Mouse (Mus musculus): ENCODE data around the gene Slf2. TPM values are rescaled to one million over a fixed set of nuclear protein-coding genes. Genes with fewer than 3 reads are reported as not detected.
A peak's percentile ranks its signal among the peaks of the same experiment; 100 is the strongest.

Slf2 gene
- total and polyA plus RNA-seq, 3 experiments: 20.6 to 22.9 (median 22.6) TPM

DNA sequence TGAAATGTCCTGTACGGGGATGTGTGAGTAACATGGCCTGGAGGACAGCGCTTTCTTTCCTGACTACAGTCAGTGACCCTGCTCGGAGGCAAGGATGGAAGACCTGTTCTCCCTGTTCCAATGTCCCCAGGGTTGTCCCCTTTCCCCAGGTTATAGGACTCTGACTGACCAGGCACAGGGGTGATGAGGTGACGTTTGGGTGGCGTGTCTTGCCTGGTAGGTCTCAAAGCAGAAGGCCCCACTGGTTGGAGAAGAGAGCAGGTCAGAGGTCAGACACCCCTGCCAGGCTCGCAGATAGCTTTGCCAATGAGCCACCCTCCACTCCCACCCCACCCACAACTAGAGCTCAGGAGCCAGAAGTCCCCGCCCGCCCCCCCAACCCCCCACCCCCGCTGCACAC, 98.6 kb downstream of the Slf2 start:
- no peaks in the 10 kb centered on the region for H3K79me2 ChIP-seq (replicated peaks; ENCODE audit: control insufficient read depth, extremely low read depth, insufficient read depth, poor library complexity, severe bottlenecking)
- no peak for DNase-seq (ENCODE audit: extremely low read depth)
- dilution Hi-C loops (cut with MboI; ENCODE audit: extremely low pct_ligation_motif_present, extremely low pct_unique_long_range_greater_than_20kb, low sequenced_read_pairs): no loop called here
- H3K27me3 ChIP-seq (replicated peaks): peaks cover 46% of the 10 kb centered on the region
- H3K9ac ChIP-seq (ENCODE audit: insufficient read depth, low read depth): no peak overlapping the region
- H3K4me3 ChIP-seq (replicated peaks in 1 of 3; ENCODE audit: low read depth in 2 of 3, low read length in 2 of 3, poor library complexity in 1 of 3): no peak overlapping the region
- TF ChIP-seq TCF12 (IDR thresholded peaks at IDR 0.05; ENCODE audit: low read depth, low read length) (no peak), SMC3 (IDR thresholded peaks at IDR 0.05; ENCODE audit: low read depth, low read length) (no peak), MXI1 (IDR thresholded peaks at IDR 0.05; ENCODE audit: low read depth, low read length) (no peak), ZC3H11A (IDR thresholded peaks at IDR 0.05; ENCODE audit: low read depth, low read length) (no peak), JUN (IDR thresholded peaks at IDR 0.05; ENCODE audit: insufficient read depth, low read depth, low read length) (no peak), TBP (conservative IDR thresholded peaks at IDR 0.05; ENCODE audit: low read depth, low read length) (no peak), POLR2AphosphoS2 (IDR thresholded peaks at IDR 0.05; ENCODE audit: low read depth, low read length) (no peak), E2F4 (IDR thresholded peaks at IDR 0.05; ENCODE audit: insufficient replicate concordance, low read depth, low read length) (no peak)
- no peak overlapping the region for H3K4me2 ChIP-seq (ENCODE audit: insufficient read depth, low read depth, poor library complexity, severe bottlenecking)
- H3K4me1 ChIP-seq (ENCODE audit: control insufficient read depth in 1 of 2, insufficient read depth in 2 of 2): peaks cover 8 to 17% of the 10 kb centered on the region in 2 experiments
- H3K27ac ChIP-seq (ENCODE audit: insufficient read depth, low read depth): no peak overlapping the region
- in situ Hi-C loops (cut with MboI; ENCODE audit: low pct_ligation_motif_present, low pct_unique_long_range_greater_than_20kb, low sequenced_read_pairs): loop anchor here (25.0 kb wide), 1 partner anchor 442 kb away; no protein-coding TSS in a partner anchor
- H3K9me3 ChIP-seq (replicated peaks; ENCODE audit: low read length): no peaks in the 10 kb centered on the region
- peaks cover 0 to 19% of the 10 kb centered on the region in 2 experiments for H3K36me3 ChIP-seq (replicated peaks in 1 of 2; ENCODE audit: control insufficient read depth in 1 of 2, insufficient read depth in 1 of 2, low read length in 1 of 2)

DNA sequence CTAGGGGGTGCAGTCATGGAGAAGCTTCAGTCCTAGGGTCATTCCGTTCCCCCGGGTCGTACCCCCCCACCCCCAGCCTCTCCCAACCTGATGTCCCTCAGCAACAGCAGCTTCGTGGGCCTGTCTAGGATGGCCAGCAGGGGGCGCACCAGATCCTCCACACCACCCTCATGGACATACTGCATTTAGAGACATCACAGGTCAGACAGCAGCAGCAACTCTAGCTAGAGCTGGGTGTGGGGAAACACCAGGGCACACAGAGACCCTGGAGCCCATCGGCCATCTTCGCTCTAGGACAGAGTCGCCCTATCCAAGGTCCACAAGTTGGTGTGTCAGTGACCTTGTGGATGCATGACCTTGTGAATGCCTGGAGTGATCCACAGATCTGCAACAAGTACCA, 99.2 kb downstream of the Slf2 start:
- H3K36me3 ChIP-seq (replicated peaks in 1 of 2; ENCODE audit: control insufficient read depth in 1 of 2, insufficient read depth in 1 of 2, low read length in 1 of 2): peaks cover 0 to 15% of the 10 kb centered on the region in 2 experiments
- peak overlapping the region; percentile 17 to 49 (median 48) for H3K4me3 ChIP-seq (replicated peaks in 1 of 3; ENCODE audit: low read depth in 2 of 3, low read length in 2 of 3, poor library complexity in 1 of 3)
- in situ Hi-C loops (cut with MboI; ENCODE audit: low pct_ligation_motif_present, low pct_unique_long_range_greater_than_20kb, low sequenced_read_pairs) (loop anchor here (25.0 kb wide), 1 partner anchor 443 kb away; no protein-coding TSS in a partner anchor), dilution Hi-C loops (cut with MboI; ENCODE audit: extremely low pct_ligation_motif_present, extremely low pct_unique_long_range_greater_than_20kb, low sequenced_read_pairs) (no loop called here)
- H3K4me1 ChIP-seq (ENCODE audit: control insufficient read depth in 1 of 2, insufficient read depth in 2 of 2): peaks cover 8 to 17% of the 10 kb centered on the region in 2 experiments
- H3K4me2 ChIP-seq (ENCODE audit: insufficient read depth, low read depth, poor library complexity, severe bottlenecking): peak overlapping the region; percentile 92; the same call in 1 of the 2 replicates
- DNase-seq (ENCODE audit: extremely low read depth): peak; percentile 78
- H3K9me3 ChIP-seq (replicated peaks; ENCODE audit: low read length): no peaks in the 10 kb centered on the region
- TF ChIP-seq MAZ (IDR thresholded peaks at IDR 0.05; ENCODE audit: low read depth, low read length) (no peak), ELF1 (IDR thresholded peaks at IDR 0.05; ENCODE audit: low read depth, low read length) (no peak), MXI1 (IDR thresholded peaks at IDR 0.05; ENCODE audit: low read depth, low read length) (peak; percentile 45; the same call in 1 of the 2 replicates), IRF4 (IDR thresholded peaks at IDR 0.05; ENCODE audit: low read depth, low read length) (0 out of 2 replicates have a peak, but pooled peaks have one; percentile 14), CHD1 (IDR thresholded peaks at IDR 0.05; ENCODE audit: low read depth, low read length) (no peak), SMC3 (IDR thresholded peaks at IDR 0.05; ENCODE audit: low read depth, low read length) (peak; percentile 37), ZKSCAN1 (IDR thresholded peaks at IDR 0.05; ENCODE audit: borderline replicate concordance, low read depth, low read length) (no peak), USF1 (IDR thresholded peaks at IDR 0.05; ENCODE audit: low read depth, low read length) (no peak), TBP (conservative IDR thresholded peaks at IDR 0.05; ENCODE audit: low read depth, low read length) (no peak), CHD2 (IDR thresholded peaks at IDR 0.05; ENCODE audit: low read length) (no peak), PAX5 (IDR thresholded peaks at IDR 0.05; ENCODE audit: low read length) (no peak), MAX (IDR thresholded peaks at IDR 0.05; ENCODE audit: low read length) (peak; percentile 32; the same call in 1 of the 2 replicates), HCFC1 (IDR thresholded peaks at IDR 0.05; ENCODE audit: low read depth, low read length) (no peak), CTCF (conservative IDR thresholded peaks at IDR 0.05 in 1 of 2, IDR thresholded peaks at IDR 0.05 in 1 of 2; ENCODE audit: low read depth in 2 of 2, low read length in 2 of 2) (peak; percentile 59 to 82), USF2 (conservative IDR thresholded peaks at IDR 0.05; ENCODE audit: low read depth, low read length) (no peak), RCOR1 (conservative IDR thresholded peaks at IDR 0.05; ENCODE audit: low read depth, low read length) (no peak), ZNF384 (IDR thresholded peaks at IDR 0.05; ENCODE audit: low read depth, low read length) (no peak), JUN (IDR thresholded peaks at IDR 0.05; ENCODE audit: insufficient read depth, low read depth, low read length) (no peak), ETS1 (conservative IDR thresholded peaks at IDR 0.05; ENCODE audit: low read depth, low read length) (no peak), MYC (IDR thresholded peaks at IDR 0.05; ENCODE audit: low read depth, low read length) (peak; percentile 51; the same call in 1 of the 2 replicates), RAD21 (IDR thresholded peaks at IDR 0.05; ENCODE audit: low read depth, low read length) (peak; percentile 20)
- H3K27ac ChIP-seq (ENCODE audit: insufficient read depth, low read depth): no peak overlapping the region
- peak overlapping the region; percentile 25; the same call in 1 of the 2 replicates for H3K9ac ChIP-seq (ENCODE audit: insufficient read depth, low read depth)
- peaks cover 50% of the 10 kb centered on the region for H3K27me3 ChIP-seq (replicated peaks)
- no peaks in the 10 kb centered on the region for H3K79me2 ChIP-seq (replicated peaks; ENCODE audit: control insufficient read depth, extremely low read depth, insufficient read depth, poor library complexity, severe bottlenecking)
